Mouse (Mus musculus) liver, embryonic 13.5 days (tissue): Measurements from ENCODE around the gene Hyou1. TPM values are rescaled to one million over a fixed set of nuclear protein-coding genes. Genes with fewer than 3 reads are reported as not detected.

Experiments
- ATAC-seq: fragments of 200-750 bp; cut with Nextera tagmentation; 2 replicates; pipeline ENCODE4 v1.8.0; 2017; ENCODE audit warnings: low read depth, mild to moderate bottlenecking, moderate number of reproducible peaks, moderate library complexity
- DNase-seq: peaks from one replicate; pipeline ENCODE4 v3.0.0; 2022
- H3K27ac ChIP-seq: fragments of 300-500 bp; sonication (generic); 2 replicates; pipeline ENCODE4 v1.5.1; 2015; ENCODE audit warnings: moderate library complexity, mild to moderate bottlenecking, inconsistent platforms
- H3K27me3 ChIP-seq: fragments of 300-500 bp; sonication (generic); 2 replicates; pipeline ENCODE4 v1.6.1; 2015; ENCODE audit warnings: mild to moderate bottlenecking, inconsistent platforms
- H3K36me3 ChIP-seq: fragments of 300-500 bp; sonication (generic); 2 replicates; pipeline ENCODE4 v1.6.1; 2015; ENCODE audit warnings: mild to moderate bottlenecking, inconsistent platforms
- H3K4me1 ChIP-seq: fragments of 300-500 bp; sonication (generic); replicated peaks from 2 replicates; pipeline ENCODE4 v1.6.1; 2015; ENCODE audit warnings: inconsistent platforms
- H3K4me2 ChIP-seq: fragments of 300-500 bp; sonication (generic); 2 replicates; pipeline ENCODE4 v1.6.1; 2015; ENCODE audit warnings: inconsistent platforms, mild to moderate bottlenecking, moderate library complexity
- H3K4me3 ChIP-seq: fragments of 300-500 bp; sonication (generic); replicated peaks from 2 replicates; pipeline ENCODE4 v1.5.1; 2015; ENCODE audit warnings: mild to moderate bottlenecking, inconsistent platforms
- H3K9ac ChIP-seq: fragments of 300-500 bp; sonication (generic); 2 replicates; pipeline ENCODE4 v1.6.1; 2015; ENCODE audit warnings: mild to moderate bottlenecking, inconsistent platforms
- H3K9me3 ChIP-seq: fragments of 300-500 bp; sonication (generic); replicated peaks from 2 replicates; pipeline ENCODE4 v1.6.1; 2016; ENCODE audit warnings: inconsistent platforms
- WGBS: fragments of 180-500 bp; shearing (Covaris S2); methylation state at CpG from one replicate; pipeline ENCODE4 v1.1.7; 2015; ENCODE audit not compliant: insufficient replicate concordance; 5-methylcytosine and 5-hydroxymethylcytosine counted together
- polyA plus RNA-seq: library from polyadenylated mRNA; unstranded; fragments of >200 nt; fragmentation: Nextera tagmentation; extraction: Ambion mirVana; gene quantifications from 2 replicates; pipeline ENCODE4 v1.2.1, GENCODE M21; 2015

Hyou1 gene
- polyA plus RNA-seq, 1 experiment from 2014 or later = 15.8 TPM

GRCm38 (mm10) chr9:44341487-44341886 is 37.8 kb upstream of the Hyou1 start:
- Histone ChIP-seq H3K9ac (peak overlapping the region; percentile 97), H3K4me3 (peak overlapping the region; percentile 80), H3K27me3 (no peaks in the 10 kb centered on the region), H3K4me1 (peaks cover 55% of the 10 kb centered on the region), H3K36me3 (peaks cover 59% of the 10 kb centered on the region), H3K4me2 (peak overlapping the region; percentile 78), H3K27ac (peak overlapping the region; percentile 99), H3K9me3 (no peaks in the 10 kb centered on the region)
- no peak for DNase-seq
- 39% methylated on average over 5 of the region's 5 CpGs for WGBS
- no peak for ATAC-seq

- Histone ChIP-seq H3K27me3 (no peaks in the 10 kb centered on the region), H3K36me3 (peaks cover 59% of the 10 kb centered on the region), H3K27ac (peak overlapping the region; percentile 99), H3K4me1 (peaks cover 49% of the 10 kb centered on the region), H3K9ac (peak overlapping the region; percentile 97), H3K4me3 (peak overlapping the region; percentile 80), H3K9me3 (no peaks in the 10 kb centered on the region), H3K4me2 (peak overlapping the region; percentile 78)
- DNase-seq (peak; percentile 92), ATAC-seq (peak; percentile 83)
- WGBS = 20% methylated on average over 3 of the region's 3 CpGs
Observed at GRCm38 (mm10) chr9:44342173-44342572, 37.1 kb upstream of the Hyou1 start.

- 68% methylated on average over 1 of the region's 1 CpGs for WGBS
- Histone ChIP-seq H3K4me2 (peak overlapping the region; percentile 78), H3K36me3 (peaks cover 59% of the 10 kb centered on the region), H3K4me3 (peak overlapping the region; percentile 80), H3K27ac (peak overlapping the region; percentile 99), H3K4me1 (peaks cover 44% of the 10 kb centered on the region), H3K27me3 (no peaks in the 10 kb centered on the region), H3K9ac (peak overlapping the region; percentile 97), H3K9me3 (no peaks in the 10 kb centered on the region)
- no peak for ATAC-seq
- no peak for DNase-seq
Observed at GRCm38 (mm10) chr9:44342605-44343004, 36.7 kb upstream of the Hyou1 start.

GRCm38 (mm10) chr9:44343290-44343689 is 36.0 kb upstream of the Hyou1 start:
- H3K27ac ChIP-seq = peak overlapping the region; percentile 99
- H3K27me3 ChIP-seq = no peaks in the 10 kb centered on the region
- peak overlapping the region; percentile 78 for H3K4me2 ChIP-seq
- peak overlapping the region; percentile 80 for H3K4me3 ChIP-seq
- H3K9ac ChIP-seq = peak overlapping the region; percentile 97
- H3K4me1 ChIP-seq = peaks cover 37% of the 10 kb centered on the region
- no peaks in the 10 kb centered on the region for H3K9me3 ChIP-seq
- H3K36me3 ChIP-seq = peaks cover 59% of the 10 kb centered on the region
- 2% methylated on average over 6 of the region's 6 CpGs for WGBS
- peak; percentile 84 for DNase-seq
- ATAC-seq = peak; percentile 82

GRCm38 (mm10) chr9:44343781-44344421 is 35.4 kb upstream of the Hyou1 start, which contains the start of gene Hmbs:
Hmbs (minus strand) TSS chr9:44344228.
- ATAC-seq = peak; percentile 79
- peak; percentile 89 for DNase-seq
- peak within 1 kb of the TSS; percentile 99 for H3K27ac ChIP-seq
- no peaks in the 10 kb centered on the region for H3K27me3 ChIP-seq
- H3K4me1 ChIP-seq = peaks cover 35% of the 10 kb centered on the region
- peak within 1 kb of the TSS; percentile 80 for H3K4me3 ChIP-seq
- peaks cover 59% of the 10 kb centered on the region for H3K36me3 ChIP-seq
- peak within 1 kb of the TSS; percentile 78 for H3K4me2 ChIP-seq
- WGBS = under 1% methylated on average over 39 of the region's 39 CpGs
- peak within 1 kb of the TSS; percentile 97 for H3K9ac ChIP-seq
- H3K9me3 ChIP-seq = no peaks in the 10 kb centered on the region; the same call in 1 of the 2 replicates

- Histone ChIP-seq H3K27me3 (no peaks in the 10 kb centered on the region), H3K4me2 (no peak overlapping the region), H3K4me1 (peaks cover 25% of the 10 kb centered on the region), H3K27ac (peak overlapping the region; percentile 99; the same call in 1 of the 2 replicates), H3K9me3 (no peaks in the 10 kb centered on the region; the same call in 1 of the 2 replicates), H3K36me3 (peaks cover 56% of the 10 kb centered on the region), H3K9ac (peak overlapping the region; percentile 97), H3K4me3 (no peak overlapping the region)
- ATAC-seq = no peak
- no peak for DNase-seq
- whole genome bisulfite sequencing = 82% methylated on average over 6 of the region's 6 CpGs
Observed at GRCm38 (mm10) chr9:44345570-44346433, 33.5 kb upstream of the Hyou1 start.

GRCm38 (mm10) chr9:44347166-44347565 is 32.1 kb upstream of the Hyou1 start:
- ATAC-seq (no peak), DNase-seq (no peak)
- Histone ChIP-seq H3K27me3 (no peaks in the 10 kb centered on the region), H3K9me3 (no peaks in the 10 kb centered on the region; the same call in 1 of the 2 replicates), H3K4me3 (no peak overlapping the region), H3K9ac (no peak overlapping the region), H3K27ac (no peak overlapping the region), H3K4me1 (peaks cover 25% of the 10 kb centered on the region), H3K36me3 (peaks cover 60% of the 10 kb centered on the region), H3K4me2 (no peak overlapping the region)
- WGBS = 87% methylated on average over 9 of the region's 9 CpGs

GRCm38 (mm10) chr9:44347621-44348020 is 31.7 kb upstream of the Hyou1 start:
- WGBS = 80% methylated on average over 4 of the region's 4 CpGs
- no peak overlapping the region for H3K9ac ChIP-seq
- no peak for DNase-seq
- H3K9me3 ChIP-seq = no peaks in the 10 kb centered on the region; the same call in 1 of the 2 replicates
- H3K27ac ChIP-seq = no peak overlapping the region
- peaks cover 65% of the 10 kb centered on the region for H3K36me3 ChIP-seq
- no peak overlapping the region for H3K4me3 ChIP-seq
- ATAC-seq = no peak
- H3K4me2 ChIP-seq = no peak overlapping the region
- no peaks in the 10 kb centered on the region for H3K27me3 ChIP-seq
- peaks cover 25% of the 10 kb centered on the region for H3K4me1 ChIP-seq

- no peak for ATAC-seq
- no peaks in the 10 kb centered on the region; the same call in 1 of the 2 replicates for H3K9me3 ChIP-seq
- H3K36me3 ChIP-seq = peaks cover 74% of the 10 kb centered on the region
- H3K27me3 ChIP-seq = no peaks in the 10 kb centered on the region
- DNase-seq = no peak
- WGBS = 89% methylated on average over 4 of the region's 4 CpGs
- H3K9ac ChIP-seq = no peak overlapping the region
- H3K4me1 ChIP-seq = peaks cover 21% of the 10 kb centered on the region
- H3K4me2 ChIP-seq = no peak overlapping the region
- H3K27ac ChIP-seq = no peak overlapping the region; the same call in 1 of the 2 replicates
- no peak overlapping the region for H3K4me3 ChIP-seq
Observed at GRCm38 (mm10) chr9:44348546-44348945, 30.7 kb upstream of the Hyou1 start.

GRCm38 (mm10) chr9:44351396-44351795 is 27.9 kb upstream of the Hyou1 start:
- ATAC-seq (no peak), DNase-seq (no peak)
- no peak overlapping the region for H3K27ac ChIP-seq
- H3K4me2 ChIP-seq = no peak overlapping the region
- no peaks in the 10 kb centered on the region; the same call in 1 of the 2 replicates for H3K9me3 ChIP-seq
- H3K36me3 ChIP-seq = peaks cover 98% of the 10 kb centered on the region
- H3K27me3 ChIP-seq = no peaks in the 10 kb centered on the region
- 83% methylated on average over 4 of the region's 4 CpGs for WGBS
- peaks cover 7% of the 10 kb centered on the region for H3K4me1 ChIP-seq
- H3K4me3 ChIP-seq = no peak overlapping the region
- H3K9ac ChIP-seq = no peak overlapping the region; the same call in 1 of the 2 replicates

GRCm38 (mm10) chr9:44352337-44352736 is 27.0 kb upstream of the Hyou1 start:
- no peaks in the 10 kb centered on the region for H3K27me3 ChIP-seq
- no peak overlapping the region for H3K9ac ChIP-seq
- ATAC-seq (peak; percentile 72), DNase-seq (no peak)
- H3K4me2 ChIP-seq = no peak overlapping the region
- H3K9me3 ChIP-seq = no peaks in the 10 kb centered on the region; the same call in 1 of the 2 replicates
- WGBS = 82% methylated on average over 10 of the region's 10 CpGs
- H3K27ac ChIP-seq = no peak overlapping the region
- no peak overlapping the region for H3K4me3 ChIP-seq
- peaks cover 14% of the 10 kb centered on the region for H3K4me1 ChIP-seq
- peaks cover 96% of the 10 kb centered on the region for H3K36me3 ChIP-seq
